Mouse (Mus musculus): Measurements from ENCODE around the gene Fam43b.
"Not testable (repeated sequence)": the region's sequence is repeated elsewhere in the genome, so short reads cannot be mapped to it uniquely, and the experiment has no call there.

Fam43b gene

GRCm38 (mm10) chr4:138395971-138396645 is at the start of gene Fam43b:
Fam43b (minus strand) TSS chr4:138396528.
- no peak for DNase-seq

GRCm38 (mm10) chr4:138444941-138445340 is 48.6 kb upstream of the Fam43b start:
- DNase-seq = no peak

GRCm38 (mm10) chr4:138440062-138440461 is 43.7 kb upstream of the Fam43b start:
- peak; percentile 8 for DNase-seq

- peak; percentile 96 for DNase-seq
Measured at GRCm38 (mm10) chr4:138434347-138435316, 38.3 kb upstream of the Fam43b start, which contains the start of gene Mul1. Mul1 (plus strand) TSS chr4:138434671.

- DNase-seq = no peak
Measured at GRCm38 (mm10) chr4:138431340-138431739, 35.0 kb upstream of the Fam43b start.

- DNase-seq = peak; percentile 56
Measured at GRCm38 (mm10) chr4:138429778-138430177, 33.5 kb upstream of the Fam43b start.

DNA sequence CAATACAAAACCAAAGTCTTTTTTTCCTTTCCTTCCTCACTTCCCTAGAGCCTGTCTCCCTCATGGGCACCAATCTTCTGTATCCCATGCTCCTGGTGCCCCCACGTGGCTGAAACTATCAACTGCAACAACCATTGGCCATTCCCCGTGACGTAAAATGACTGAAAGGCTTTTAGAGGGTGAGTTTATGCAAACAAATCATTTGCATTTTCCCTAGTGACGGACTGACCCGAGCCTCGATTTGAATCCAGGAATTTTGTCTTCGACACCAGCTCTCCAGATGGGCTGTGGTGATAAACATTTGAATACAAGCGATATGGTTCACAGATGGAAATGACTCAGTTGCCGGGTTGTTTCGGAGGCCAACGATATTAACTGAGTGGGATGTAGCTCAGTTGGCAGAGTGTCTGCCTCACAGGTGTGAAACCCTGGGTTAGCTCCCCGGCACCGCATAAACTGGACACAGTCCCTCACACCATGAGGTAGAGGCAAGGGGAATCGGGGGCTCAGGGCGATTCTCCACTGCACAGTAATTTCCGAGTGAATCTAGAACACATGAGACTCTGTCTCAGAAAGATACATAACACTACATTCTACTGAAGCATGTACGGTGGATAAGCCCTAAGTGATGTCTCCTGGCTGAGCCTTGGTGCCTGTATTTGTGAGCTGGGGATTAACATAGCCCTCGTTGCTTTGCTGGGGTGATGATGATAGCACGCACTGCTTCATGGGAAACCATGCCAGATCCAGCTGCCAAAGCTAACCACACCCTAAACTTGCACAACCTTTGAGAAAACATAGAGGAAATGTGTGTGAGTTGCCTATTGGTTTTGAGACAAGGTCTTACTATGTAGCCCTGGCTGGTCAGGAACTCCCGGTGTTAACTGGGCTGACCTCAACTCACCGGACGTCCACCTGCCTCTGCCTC is 30.7 kb upstream of the Fam43b start:
- DNase-seq = peak; percentile 90

DNA sequence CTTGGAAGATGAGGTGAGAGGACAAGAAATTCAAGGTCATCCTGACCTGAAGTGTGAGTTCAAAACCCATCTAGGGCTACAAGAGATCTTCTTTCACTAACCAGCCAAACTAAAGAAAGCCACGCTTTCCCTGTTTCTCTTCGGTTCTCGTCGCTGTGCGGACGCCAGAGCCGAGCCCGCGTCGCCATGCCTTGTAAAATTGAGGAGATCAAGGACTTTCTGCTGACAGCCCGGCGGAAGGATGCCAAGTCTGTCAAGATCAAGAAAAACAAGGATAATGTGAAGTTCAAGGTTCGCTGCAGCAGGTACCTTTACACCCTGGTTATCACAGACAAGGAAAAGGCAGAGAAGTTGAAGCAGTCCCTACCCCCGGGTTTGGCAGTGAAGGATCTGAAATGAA is 29.3 kb upstream of the Fam43b start:
- not testable (repeated sequence) for DNase-seq

DNA sequence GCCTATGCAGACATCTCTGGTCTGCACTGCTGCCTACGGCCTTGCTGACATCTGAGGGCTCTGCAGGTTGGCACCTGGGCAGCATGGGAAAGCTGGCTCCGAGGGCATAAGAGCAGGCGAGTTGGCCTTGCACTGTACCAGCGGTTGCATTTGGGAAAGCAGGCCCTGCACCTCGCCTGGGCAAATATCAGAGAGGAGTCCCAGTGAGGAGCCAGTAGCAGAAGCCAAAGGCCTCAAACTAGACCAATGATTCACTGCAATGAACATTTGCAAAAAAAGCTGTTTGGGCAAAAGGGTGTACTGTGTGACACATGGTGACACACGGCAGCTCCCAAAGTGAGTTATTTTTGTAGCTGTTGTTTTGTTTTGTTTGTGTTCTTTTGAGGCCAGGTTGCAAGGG is 28.7 kb upstream of the Fam43b start:
- no peak for DNase-seq

GRCm38 (mm10) chr4:138418340-138418957 is 22.1 kb upstream of the Fam43b start:
- no peak for DNase-seq

DNA sequence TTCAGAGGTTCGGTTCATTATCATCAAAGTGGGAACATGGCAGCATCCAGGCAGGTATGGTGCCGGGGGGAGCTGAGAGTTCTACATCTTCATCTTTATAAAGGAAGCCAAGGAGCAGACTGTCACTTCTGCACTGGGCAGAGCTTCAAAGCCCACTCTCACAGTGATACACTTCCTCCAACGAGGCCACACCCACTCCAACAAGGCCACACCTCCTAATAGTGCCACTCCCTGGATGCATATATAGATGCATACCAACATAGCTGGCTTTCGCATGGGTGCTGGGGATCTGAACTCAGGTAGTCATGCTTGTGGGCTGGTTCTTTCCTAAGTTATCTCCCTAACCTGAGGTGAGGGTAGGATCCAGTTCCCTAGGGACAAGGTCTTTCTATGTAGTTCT is 21.6 kb upstream of the Fam43b start:
- DNase-seq = no peak

- DNase-seq = no peak
Measured at GRCm38 (mm10) chr4:138416414-138416813, 20.1 kb upstream of the Fam43b start.

- no peak for DNase-seq
Measured at GRCm38 (mm10) chr4:138415991-138416390, 19.7 kb upstream of the Fam43b start.

- DNase-seq = no peak
Measured at GRCm38 (mm10) chr4:138414725-138415124, 18.4 kb upstream of the Fam43b start.

GRCm38 (mm10) chr4:138411504-138412121 is 15.3 kb upstream of the Fam43b start:
- DNase-seq = no peak

- DNase-seq = no peak
Measured at GRCm38 (mm10) chr4:138411011-138411410, 14.7 kb upstream of the Fam43b start.

GRCm38 (mm10) chr4:138407479-138408194 is 11.3 kb upstream of the Fam43b start:
- DNase-seq = peak; percentile 42

GRCm38 (mm10) chr4:138404806-138405205 is 8.5 kb upstream of the Fam43b start:
- peak; percentile 65 for DNase-seq

- DNase-seq = no peak
Measured at GRCm38 (mm10) chr4:138396711-138397110, 383 bp upstream of the Fam43b start.

DNA sequence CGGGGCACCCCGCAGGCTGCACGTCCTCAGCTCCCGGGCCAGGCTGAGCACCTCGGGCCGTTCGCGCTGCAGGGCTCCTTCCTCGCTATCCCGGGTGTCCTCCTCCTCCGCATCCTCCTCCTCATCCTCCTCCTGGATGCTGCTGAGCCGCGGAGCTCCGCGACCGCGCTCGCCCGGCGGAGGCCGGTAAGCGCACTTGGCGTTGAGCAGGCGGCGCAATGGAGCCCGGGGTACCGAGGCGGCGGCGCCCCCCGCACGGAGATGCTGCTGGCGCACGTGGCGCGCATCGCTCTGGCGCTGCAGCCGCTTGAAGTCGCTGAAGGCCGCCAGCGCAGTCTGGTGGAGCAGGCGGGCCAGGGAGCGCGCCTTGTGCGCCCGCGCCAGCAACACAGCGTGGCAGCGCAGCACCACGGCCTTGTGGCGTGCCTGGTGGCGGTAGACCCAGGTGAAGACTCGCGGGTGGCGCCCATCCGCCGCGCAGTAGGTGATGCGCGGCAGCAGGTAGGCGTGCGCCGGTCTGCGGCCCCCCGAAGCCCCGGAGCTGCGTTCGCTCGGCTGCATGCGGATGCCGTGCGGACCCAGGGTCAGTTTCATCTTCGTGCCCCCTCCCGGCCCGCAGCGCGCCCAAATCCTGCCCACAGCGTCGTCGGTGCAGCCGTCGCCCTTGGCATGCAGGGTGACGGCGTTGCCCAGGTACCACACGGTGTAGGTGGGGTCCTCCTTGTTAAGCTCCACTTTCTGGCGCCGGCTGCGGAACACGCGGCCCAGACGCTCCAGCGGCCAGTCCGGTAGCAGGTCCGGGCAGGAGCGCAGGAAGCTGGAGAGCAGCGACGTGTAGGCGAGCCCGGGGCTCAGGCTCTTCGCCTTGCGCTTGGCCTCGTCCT is 999 bp downstream of the Fam43b start:
- DNase-seq = no peak
